8 mouse cellular contexts compared by ENCODE assay signal in the genomic region with DNA sequence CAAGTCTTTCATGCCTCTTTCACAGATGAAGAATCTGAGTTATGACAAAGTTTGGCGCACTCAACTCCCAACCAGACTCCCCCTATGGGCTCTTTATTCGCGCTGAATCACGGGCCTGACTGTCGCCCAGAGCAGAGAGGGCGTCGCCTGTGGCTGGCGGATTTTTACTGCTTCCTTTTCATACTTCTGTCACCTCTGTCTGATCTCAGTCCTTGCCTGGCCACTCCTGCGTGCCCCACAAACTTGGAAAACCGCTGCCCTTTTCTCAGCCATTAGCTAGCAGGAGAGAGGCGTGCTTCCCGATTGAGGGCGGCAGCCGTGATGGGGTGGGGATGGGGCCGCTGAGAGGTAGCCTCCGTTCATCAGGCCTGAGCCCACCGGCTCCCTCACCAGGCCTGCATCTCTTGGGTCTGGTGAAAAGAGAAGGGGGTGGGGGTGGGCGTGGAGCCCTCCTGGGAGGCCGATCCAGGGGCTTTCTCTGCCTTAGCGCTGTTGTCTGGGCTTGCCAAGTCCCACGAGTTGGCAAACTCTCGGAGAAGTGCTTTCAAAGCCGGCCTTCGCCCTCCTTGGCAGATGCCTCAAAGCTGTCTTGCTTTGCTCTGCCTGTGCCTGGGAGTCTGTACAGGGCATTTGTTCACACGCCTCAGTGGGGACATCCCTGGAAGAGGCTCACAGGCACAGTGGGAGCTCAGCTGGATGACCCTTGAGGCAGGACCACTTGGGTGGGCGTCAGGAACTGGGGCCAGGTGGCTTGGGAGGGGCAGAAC.
A peak's percentile ranks its signal among the peaks of the same experiment; 100 is the strongest.
DNase-seq lines count a peak whose midpoint lies in the region; ATAC-seq and TF ChIP-seq lines count a peak whose summit lies in the region.

No protein-coding gene starts in this region.

- peak; percentile 7; the same call in 1 of the 2 replicates for TF ChIP-seq CTCF in forebrain, postnatal 0 days (IDR thresholded peaks at IDR 0.05; ENCODE audit: low read depth)
- TF ChIP-seq CTCF in liver, postnatal 0 days (IDR thresholded peaks at IDR 0.05; ENCODE audit: low read depth) = peak; percentile 10; the same call in 1 of the 2 replicates
- TF ChIP-seq CTCF in thymus, adult 2 months (IDR thresholded peaks at IDR 0.05; ENCODE audit: borderline replicate concordance, control insufficient read depth, extremely low read depth, insufficient read depth, low read length, poor library complexity) = no peak

- no peak overlapping the region for H3K9ac ChIP-seq in forebrain, postnatal 0 days
- H3K9ac ChIP-seq in liver, postnatal 0 days (replicated peaks) = peak overlapping the region; percentile 44
- H3K9ac ChIP-seq in neural tube, embryonic 15.5 days (replicated peaks) = 0 out of 2 replicates have a peak overlapping the region, but pooled peaks have one; percentile 29

- peak; percentile 89 for ATAC-seq in forebrain, postnatal 0 days
- no peak for ATAC-seq in liver, postnatal 0 days
- peak; percentile 84 for ATAC-seq in neural tube, embryonic 15.5 days (ENCODE audit: low FRiP score)

- no peaks in the 10 kb centered on the region for H3K4me1 ChIP-seq in forebrain, postnatal 0 days (ENCODE audit: insufficient read depth)
- H3K4me1 ChIP-seq in liver, postnatal 0 days (ENCODE audit: insufficient read depth) = peaks cover 36% of the 10 kb centered on the region
- H3K4me1 ChIP-seq in neural tube, embryonic 15.5 days = peaks cover 19% of the 10 kb centered on the region
- peaks cover 55% of the 10 kb centered on the region for H3K4me1 ChIP-seq in thymus, adult 2 months (replicated peaks; ENCODE audit: control insufficient read depth, insufficient read depth, low read length)

- 3% methylated on average over 26 of the region's 26 CpGs for WGBS in forebrain, postnatal 0 days
- 8% methylated on average over 26 of the region's 26 CpGs for WGBS in liver, postnatal 0 days (ENCODE audit: insufficient replicate concordance)
- under 1% methylated on average over 26 of the region's 26 CpGs for WGBS in neural tube, embryonic 15.5 days
- 12% methylated on average over 26 of the region's 26 CpGs for WGBS in thymus, adult 2 months

- peak overlapping the region; percentile 58 for H3K4me2 ChIP-seq in forebrain, postnatal 0 days (ENCODE audit: low read depth)
- peak overlapping the region; percentile 56 for H3K4me2 ChIP-seq in liver, postnatal 0 days (ENCODE audit: low read depth, low read length)
- peak overlapping the region; percentile 57 for H3K4me2 ChIP-seq in neural tube, embryonic 15.5 days

- H3K9me3 ChIP-seq in forebrain, postnatal 0 days (ENCODE audit: low read length) = no peaks in the 10 kb centered on the region
- no peaks in the 10 kb centered on the region for H3K9me3 ChIP-seq in liver, postnatal 0 days (ENCODE audit: low read length)
- H3K9me3 ChIP-seq in neural tube, embryonic 15.5 days (replicated peaks) = no peaks in the 10 kb centered on the region

- H3K27ac ChIP-seq in forebrain, postnatal 0 days (ENCODE audit: low read depth, low read length) = 0 out of 2 replicates have a peak overlapping the region, but pooled peaks have one; percentile 17
- H3K27ac ChIP-seq in liver, postnatal 0 days (ENCODE audit: low read depth) = peak overlapping the region; percentile 62
- H3K27ac ChIP-seq in neural tube, embryonic 15.5 days (replicated peaks) = peak overlapping the region; percentile 18
- no peak overlapping the region for H3K27ac ChIP-seq in thymus, adult 2 months (ENCODE audit: control insufficient read depth, insufficient read depth, low read length)

- no peak for TF ChIP-seq EP300 in liver, postnatal 0 days (IDR thresholded peaks at IDR 0.05; ENCODE audit: low read depth)

- H3K4me3 ChIP-seq in forebrain, postnatal 0 days (ENCODE audit: low read depth, low read length) = peak overlapping the region; percentile 31
- H3K4me3 ChIP-seq in liver, postnatal 0 days (ENCODE audit: low read depth, low read length) = peak overlapping the region; percentile 20; the same call in 1 of the 2 replicates
- peak overlapping the region; percentile 25 for H3K4me3 ChIP-seq in neural tube, embryonic 15.5 days (replicated peaks)
- peak overlapping the region; percentile 11; the same call in 1 of the 2 replicates for H3K4me3 ChIP-seq in thymus, adult 2 months (ENCODE audit: control insufficient read depth, insufficient read depth, low read length)

- TF ChIP-seq POLR2A in thymus, adult 2 months (IDR thresholded peaks at IDR 0.05; ENCODE audit: control insufficient read depth, extremely low read depth, insufficient read depth, low read length, poor library complexity) = no peak

- H3K36me3 ChIP-seq in forebrain, postnatal 0 days (ENCODE audit: insufficient read depth) = no peaks in the 10 kb centered on the region
- no peaks in the 10 kb centered on the region for H3K36me3 ChIP-seq in liver, postnatal 0 days (replicated peaks; ENCODE audit: insufficient read depth, low read length)
- no peaks in the 10 kb centered on the region for H3K36me3 ChIP-seq in neural tube, embryonic 15.5 days
- H3K36me3 ChIP-seq in thymus, adult 2 months (ENCODE audit: control insufficient read depth, insufficient read depth, low read length) = no peaks in the 10 kb centered on the region

- H3K27me3 ChIP-seq in forebrain, postnatal 0 days (ENCODE audit: insufficient read depth, low read length) = no peaks in the 10 kb centered on the region
- H3K27me3 ChIP-seq in liver, postnatal 0 days (ENCODE audit: insufficient read depth, low read length) = 0 out of 2 replicates have a peak, but pooled peaks cover 3% of the 10 kb centered on the region
- peaks cover 14% of the 10 kb centered on the region; the same call in 1 of the 2 replicates for H3K27me3 ChIP-seq in neural tube, embryonic 15.5 days (replicated peaks)
- no peaks in the 10 kb centered on the region for H3K27me3 ChIP-seq in thymus, adult 2 months (ENCODE audit: control insufficient read depth, insufficient read depth, low read length)

- peak; percentile 26 for DNase-seq in 3T3-L1 (ENCODE audit: low read depth, low spot score)
- peak; percentile 81 for DNase-seq in adrenal gland, postnatal 14 days
- peak; percentile 61 for DNase-seq in forebrain, postnatal 0 days
- peak; percentile 59 for DNase-seq in heart, postnatal 4 days
- peak; percentile 1 to 37 for DNase-seq in layer of hippocampus, adult 18-20 months (ENCODE audit: low spot score in 2 of 2)
- peak; percentile 28 for DNase-seq in liver, postnatal 0 days
- peak; percentile 58 for DNase-seq in thymus, adult 2 months

Comparison
In these comparisons a context has a peak if more than half of its experiments do, and no peak if none do; other contexts are left out.
1. DNase-seq: peak in every context shown above with its lines; median percentile 81 in adrenal gland, postnatal 14 days; 61 in forebrain, postnatal 0 days; 59 in heart, postnatal 4 days; 58 in thymus, adult 2 months; 28 in liver, postnatal 0 days; 26 in 3T3-L1; 19 in layer of hippocampus, adult 18-20 months.